Mouse (Mus musculus) MEL (cell line): Measurements from ENCODE around the gene Gm20388. TPM values are rescaled to one million over a fixed set of nuclear protein-coding genes. Genes with fewer than 3 reads are reported as not detected.

Experiments used
- DNase-seq: peaks from one replicate; pipeline ENCODE4 v3.0.0; 2011; ENCODE audit warnings: low read depth, low spot score
- H3K27ac ChIP-seq: 2 replicates; pipeline ENCODE4 v1.5.1; 2012; ENCODE audit warnings: low read depth, mild to moderate bottlenecking, control low read depth, low read length, moderate library complexity; ENCODE audit not compliant: control insufficient read depth
- H3K27me3 ChIP-seq, 2 experiments: fragments of 150-350 bp in 1 of 2; sonication (generic) in 1 of 2; 2 replicates each; pipeline ENCODE4 v1.6.1; 2012; ENCODE audit warnings: low read length in 2 of 2, mild to moderate bottlenecking in 2 of 2, improper control_type of control experiment in 1 of 2, moderate library complexity in 1 of 2; ENCODE audit not compliant: insufficient read depth in 2 of 2, control insufficient read depth in 1 of 2
- H3K36me3 ChIP-seq, 2 experiments: 2 replicates each; pipeline ENCODE4 v1.6.1; 2012 to 2014; ENCODE audit warnings: low read length in 2 of 2, improper control_type of control experiment in 1 of 2, inconsistent platforms in 1 of 2, mild to moderate bottlenecking in 1 of 2; ENCODE audit not compliant: insufficient read depth in 2 of 2, control insufficient read depth in 1 of 2
- H3K4me1 ChIP-seq, 2 experiments: fragments of 150-350 bp in 1 of 2; sonication (generic) in 1 of 2; 2 replicates each; pipeline ENCODE4 v1.6.1; 2012; ENCODE audit warnings: low read length in 2 of 2, improper control_type of control experiment in 1 of 2, mild to moderate bottlenecking in 1 of 2; ENCODE audit not compliant: insufficient read depth in 2 of 2, control insufficient read depth in 1 of 2
- H3K4me3 ChIP-seq, 2 experiments: fragments of 150-350 bp in 1 of 2; sonication (generic) in 1 of 2; 2 replicates each; pipeline ENCODE4 v1.5.1; 2012; ENCODE audit warnings: low read depth in 2 of 2, low read length in 2 of 2, mild to moderate bottlenecking in 2 of 2, moderate library complexity in 2 of 2, control low read depth in 1 of 2, improper control_type of control experiment in 1 of 2; ENCODE audit not compliant: control insufficient read depth in 1 of 2, insufficient read depth in 1 of 2
- H3K79me2 ChIP-seq: 2 replicates; pipeline ENCODE4 v1.6.1; 2012; ENCODE audit warnings: mild to moderate bottlenecking, low read length, moderate library complexity; ENCODE audit not compliant: control insufficient read depth, poor library complexity, insufficient read depth
- H3K9ac ChIP-seq: 2 replicates; pipeline ENCODE4 v1.6.1; 2012; ENCODE audit warnings: low read depth, mild to moderate bottlenecking, control low read depth, low read length, moderate library complexity; ENCODE audit not compliant: control insufficient read depth, poor library complexity, severe bottlenecking
- H3K9me3 ChIP-seq: fragments of 150-350 bp; sonication (generic); replicated peaks from 2 replicates; pipeline ENCODE4 v1.6.1; 2012; ENCODE audit warnings: mild to moderate bottlenecking, low read length, improper control_type of control experiment, moderate library complexity; ENCODE audit not compliant: insufficient read depth
- BHLHE40 ChIP-seq: IDR thresholded peaks from 2 replicates; pipeline ENCODE4 v1.6.1; 2012; ENCODE audit warnings: low read depth, mild to moderate bottlenecking, inconsistent platforms, low read length, improper control_type of control experiment, borderline replicate concordance
- CHD2 ChIP-seq: IDR thresholded peaks from 2 replicates; pipeline ENCODE4 v1.6.1; 2011; ENCODE audit warnings: low read length, improper control_type of control experiment
- CTCF ChIP-seq, 3 experiments: IDR thresholded peaks in 2 of 3; conservative IDR thresholded peaks in 1 of 3; 2 replicates each; pipeline ENCODE4 v1.5.1; 2011 to 2012; ENCODE audit warnings: low read length in 3 of 3, low read depth in 2 of 3, mild to moderate bottlenecking in 2 of 3, improper control_type of control experiment in 1 of 3, inconsistent platforms in 1 of 3, mixed read lengths in 1 of 3, moderate library complexity in 1 of 3; ENCODE audit not compliant: control insufficient read depth in 1 of 3, insufficient read depth in 1 of 3, poor library complexity in 1 of 3, severe bottlenecking in 1 of 3
- E2F4 ChIP-seq: IDR thresholded peaks from 2 replicates; pipeline ENCODE4 v1.6.1; 2011; ENCODE audit warnings: low read depth, low read length, improper control_type of control experiment, borderline replicate concordance
- ELF1 ChIP-seq: IDR thresholded peaks from 2 replicates; pipeline ENCODE4 v1.6.1; 2014; ENCODE audit warnings: low read depth, mild to moderate bottlenecking, inconsistent platforms, low read length, improper control_type of control experiment, moderate library complexity
- EP300 ChIP-seq, 2 experiments: IDR thresholded peaks; 2 replicates each; pipeline ENCODE4 v1.6.1; 2011; ENCODE audit warnings: improper control_type of control experiment in 2 of 2, low read length in 2 of 2, low read depth in 1 of 2, mild to moderate bottlenecking in 1 of 2
- ETS1 ChIP-seq: IDR thresholded peaks from 2 replicates; pipeline ENCODE4 v1.6.1; 2012; ENCODE audit warnings: low read depth, mild to moderate bottlenecking, inconsistent platforms, low read length, improper control_type of control experiment, moderate library complexity
- GABPA ChIP-seq: IDR thresholded peaks from 2 replicates; pipeline ENCODE4 v1.6.1; 2012; ENCODE audit warnings: low read depth, mild to moderate bottlenecking, inconsistent platforms, low read length, improper control_type of control experiment, moderate library complexity
- GATA1 ChIP-seq: IDR thresholded peaks from 2 replicates; pipeline ENCODE4 v1.6.1; 2011; ENCODE audit warnings: low read depth, low read length, improper control_type of control experiment
- KAT2A ChIP-seq: conservative IDR thresholded peaks from 2 replicates; pipeline ENCODE4 v1.6.1; 2012; ENCODE audit warnings: low read depth, low read length, improper control_type of control experiment, inconsistent platforms
- MEF2A ChIP-seq: IDR thresholded peaks from 2 replicates; pipeline ENCODE4 v1.6.1; 2014; ENCODE audit warnings: low read depth, mild to moderate bottlenecking, inconsistent platforms, low read length, improper control_type of control experiment; ENCODE audit not compliant: poor library complexity, insufficient replicate concordance, severe bottlenecking; ENCODE audit errors: extremely low read depth
- MYB ChIP-seq: IDR thresholded peaks from 2 replicates; pipeline ENCODE4 v1.6.1; 2011; ENCODE audit warnings: mild to moderate bottlenecking, low read depth, low read length, improper control_type of control experiment
- NRF1 ChIP-seq: IDR thresholded peaks from 2 replicates; pipeline ENCODE4 v1.6.1; 2014; ENCODE audit warnings: low read depth, mild to moderate bottlenecking, inconsistent platforms, low read length, improper control_type of control experiment, moderate library complexity; ENCODE audit not compliant: poor library complexity, insufficient read depth, severe bottlenecking
- POLR2A ChIP-seq, 2 experiments: IDR thresholded peaks; 2 replicates each; pipeline ENCODE4 v1.6.1; 2011 to 2012; ENCODE audit warnings: low read length in 2 of 2, mild to moderate bottlenecking in 2 of 2, control low read depth in 1 of 2, improper control_type of control experiment in 1 of 2, low read depth in 1 of 2, moderate library complexity in 1 of 2; ENCODE audit not compliant: control insufficient read depth in 1 of 2, insufficient read depth in 1 of 2, poor library complexity in 1 of 2
- SIN3A ChIP-seq: IDR thresholded peaks from 2 replicates; pipeline ENCODE4 v1.6.1; 2012; ENCODE audit warnings: low read length, improper control_type of control experiment, inconsistent platforms
- SMC3 ChIP-seq: IDR thresholded peaks from 2 replicates; pipeline ENCODE4 v1.6.1; 2011; ENCODE audit warnings: low read depth, low read length, improper control_type of control experiment
- USF2 ChIP-seq, 2 experiments: IDR thresholded peaks; 2 replicates each; pipeline ENCODE4 v1.6.1; 2011 to 2012; ENCODE audit warnings: improper control_type of control experiment in 2 of 2, low read length in 2 of 2, borderline replicate concordance in 1 of 2, inconsistent platforms in 1 of 2, low read depth in 1 of 2, mild to moderate bottlenecking in 1 of 2; ENCODE audit not compliant: insufficient read depth in 1 of 2
- ZC3H11A ChIP-seq: IDR thresholded peaks from 2 replicates; pipeline ENCODE4 v1.6.1; 2012; ENCODE audit warnings: low read depth, mild to moderate bottlenecking, inconsistent platforms, low read length, improper control_type of control experiment
- ZKSCAN1 ChIP-seq: IDR thresholded peaks from 2 replicates; pipeline ENCODE4 v1.6.1; 2012; ENCODE audit warnings: low read depth, mild to moderate bottlenecking, inconsistent platforms, low read length, improper control_type of control experiment, moderate library complexity
- polyA plus RNA-seq, 2 experiments: library from polyadenylated mRNA; stranded (reverse) in 1 of 2; unstranded in 1 of 2; fragments of >175 nt in 1 of 2; fragments of >200 nt in 1 of 2; gene quantifications; 2 replicates each; pipeline versions ENCODE4 v1.2.1 to v1.2.4; 2012; ENCODE audit warnings: low replicate concordance in 2 of 2, low read depth in 1 of 2; ENCODE audit not compliant: insufficient read length in 2 of 2, insufficient read depth in 1 of 2, missing spikeins in 1 of 2
- total RNA-seq: library from RNA; depleted of rRNA; stranded (reverse); fragments of 300-350 nt; gene quantifications from 2 replicates; pipeline ENCODE4 v1.2.3, GENCODE M21; 2012

The Gm20388 gene
- total and polyA plus RNA-seq, 3 experiments, result 11.1 to 17.8 TPM; not detected in 1

DNA sequence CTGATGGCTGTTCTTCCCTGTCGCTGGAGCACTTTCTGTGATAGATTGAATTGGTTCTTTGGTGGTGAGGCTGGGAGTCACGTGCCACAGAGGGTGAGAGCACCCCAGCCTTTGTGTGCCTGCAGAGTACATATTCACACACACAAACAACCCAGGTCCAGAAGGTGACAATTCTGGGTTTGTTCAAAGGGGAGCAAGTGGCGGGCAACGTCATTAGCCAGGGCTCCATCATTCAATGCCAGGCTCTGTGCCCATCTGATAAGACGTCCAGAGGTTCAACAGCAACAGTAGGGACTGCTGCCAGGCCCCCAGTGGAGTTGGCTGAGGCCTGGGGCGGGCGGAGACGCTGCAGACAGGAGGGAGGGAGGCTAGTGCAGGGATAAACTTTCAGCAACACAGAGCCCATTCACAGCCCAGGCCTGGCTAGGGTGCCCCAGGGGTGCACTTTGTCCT is 1253.4 kb downstream of the Gm20388 start (continued):
- no peak for TF ChIP-seq MEF2A
- peak; percentile 87; the same call in 1 of the 2 replicates for TF ChIP-seq BHLHE40
- TF ChIP-seq CHD2, result no peak; the same call in 1 of the 2 replicates
- no peak for TF ChIP-seq USF2 (IDR thresholded peaks at IDR 0.05; ENCODE audit: borderline replicate concordance in 1 of 2, insufficient read depth in 1 of 2, low read depth in 1 of 2, low read length in 2 of 2)
- TF ChIP-seq E2F4, result peak; percentile 68; the same call in 1 of the 2 replicates
- peak; percentile 17 to 63; a peak in 1 of 4 replicates for TF ChIP-seq POLR2A (IDR thresholded peaks at IDR 0.05; ENCODE audit: control insufficient read depth in 1 of 2, insufficient read depth in 1 of 2, low read depth in 1 of 2, low read length in 2 of 2, poor library complexity in 1 of 2)
- TF ChIP-seq GABPA, result no peak
- no peak for TF ChIP-seq NRF1
- TF ChIP-seq KAT2A, result peak; percentile 30; the same call in 1 of the 2 replicates
- TF ChIP-seq EP300 (IDR thresholded peaks at IDR 0.05; ENCODE audit: low read depth in 1 of 2, low read length in 2 of 2), result peak; percentile 70 to 88
- TF ChIP-seq SIN3A, result peak; percentile 95
- TF ChIP-seq SMC3, result no peak
- TF ChIP-seq ELF1, result 0 out of 2 replicates have a peak, but pooled peaks have one; percentile 6
- peak; percentile 59 for TF ChIP-seq MYB
- no peak for TF ChIP-seq CTCF (IDR thresholded peaks at IDR 0.05 in 2 of 3, conservative IDR thresholded peaks at IDR 0.05 in 1 of 3; ENCODE audit: control insufficient read depth in 1 of 3, insufficient read depth in 1 of 3, low read depth in 2 of 3, low read length in 3 of 3, poor library complexity in 1 of 3, severe bottlenecking in 1 of 3)

GRCm38 (mm10) chr8:121168033-121168432 is 1257.4 kb downstream of the Gm20388 start:
- Histone ChIP-seq H3K4me1 (peaks cover 12 to 65% of the 10 kb centered on the region in 2 experiments), H3K36me3 (peaks cover 0 to 37% of the 10 kb centered on the region in 2 experiments; a peak in 3 of 4 replicates), H3K9ac (no peak overlapping the region), H3K27me3 (no peaks in the 10 kb centered on the region), H3K4me3 (no peak overlapping the region), H3K9me3 (no peaks in the 10 kb centered on the region), H3K27ac (no peak overlapping the region), H3K79me2 (peaks cover 19% of the 10 kb centered on the region)
- DNase-seq, result peak; percentile 22
- TF ChIP-seq MEF2A (no peak), ZKSCAN1 (no peak), GATA1 (no peak), ZC3H11A (no peak), ETS1 (no peak), E2F4 (no peak), ELF1 (no peak)
